Mouse (Mus musculus): ENCODE results near the gene Ddah2. TPM values are rescaled to one million over a fixed set of nuclear protein-coding genes. Genes with fewer than 3 reads are reported as not detected.

Gene Ddah2
- total and polyA plus RNA-seq, 2 experiments from 2014 or later: 97.1 to 128 TPM

- TF ChIP-seq CTCF (IDR thresholded peaks at IDR 0.05; ENCODE audit: low read depth): no peak
- TF ChIP-seq EP300 (IDR thresholded peaks at IDR 0.05; ENCODE audit: low read depth): no peak
- Histone ChIP-seq H3K4me2 (ENCODE audit: low read depth, low read length) (no peak overlapping the region), H3K36me3 (replicated peaks; ENCODE audit: control insufficient read depth, insufficient read depth, low read length) (peaks cover 53% of the 10 kb centered on the region), H3K27ac (ENCODE audit: low read depth) (no peak overlapping the region), H3K4me1 (ENCODE audit: control insufficient read depth, insufficient read depth) (no peaks in the 10 kb centered on the region), H3K4me3 (ENCODE audit: low read depth, low read length) (no peak overlapping the region), H3K27me3 (ENCODE audit: control insufficient read depth, insufficient read depth, low read length) (no peaks in the 10 kb centered on the region), H3K9me3 (replicated peaks; ENCODE audit: control insufficient read depth, low read length) (no peaks in the 10 kb centered on the region), H3K9ac (replicated peaks; ENCODE audit: low read depth, low read length) (no peak overlapping the region)
- no peak for ATAC-seq (ENCODE audit: insufficient read depth, low read depth)
- no peak for DNase-seq (ENCODE audit: low spot score)
- 83% methylated on average over 7 of the region's 7 CpGs for WGBS
Observed at GRCm38 (mm10) chr17:35104079-35104478, 45.2 kb downstream of the Ddah2 start.

DNA sequence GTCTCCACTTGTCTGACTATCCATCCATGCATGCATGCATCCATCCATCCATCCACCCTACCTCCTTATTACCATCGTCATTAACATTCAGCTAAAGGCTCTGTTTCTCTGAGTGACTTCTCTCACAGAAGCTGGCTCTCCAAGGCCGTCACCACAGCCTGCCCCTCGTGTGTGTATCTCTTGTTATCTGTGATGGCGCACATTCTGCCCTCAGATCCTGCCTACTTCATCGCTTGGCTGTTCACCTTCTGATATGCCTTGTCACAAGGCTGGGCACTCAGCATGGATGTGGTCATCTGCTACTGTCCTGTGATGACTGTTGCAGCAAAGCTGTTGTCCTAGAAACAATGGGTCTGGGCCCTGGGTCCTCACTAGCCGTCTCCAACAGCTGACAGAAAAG lies 45.9 kb downstream of the Ddah2 start:
- Histone ChIP-seq H3K9ac (replicated peaks; ENCODE audit: low read depth, low read length) (no peak overlapping the region), H3K36me3 (replicated peaks; ENCODE audit: control insufficient read depth, insufficient read depth, low read length) (peaks cover 46% of the 10 kb centered on the region)
- 58% methylated on average over 6 of the region's 6 CpGs for WGBS

GRCm38 (mm10) chr17:35105740-35106389 lies 47.0 kb downstream of the Ddah2 start:
- Histone ChIP-seq H3K27me3 (ENCODE audit: control insufficient read depth, insufficient read depth, low read length) (no peaks in the 10 kb centered on the region), H3K4me1 (ENCODE audit: control insufficient read depth, insufficient read depth) (no peaks in the 10 kb centered on the region), H3K4me3 (ENCODE audit: low read depth, low read length) (no peak overlapping the region), H3K4me2 (ENCODE audit: low read depth, low read length) (no peak overlapping the region), H3K9me3 (replicated peaks; ENCODE audit: control insufficient read depth, low read length) (no peaks in the 10 kb centered on the region), H3K27ac (ENCODE audit: low read depth) (no peak overlapping the region), H3K36me3 (replicated peaks; ENCODE audit: control insufficient read depth, insufficient read depth, low read length) (peaks cover 35% of the 10 kb centered on the region), H3K9ac (replicated peaks; ENCODE audit: low read depth, low read length) (0 out of 2 replicates have a peak overlapping the region, but pooled peaks have one; percentile 1)
- ATAC-seq (ENCODE audit: insufficient read depth, low read depth) (no peak), DNase-seq (ENCODE audit: low spot score) (peak; percentile 26)
- 30% methylated on average over 13 of the region's 13 CpGs for WGBS
- peak; percentile 59 for TF ChIP-seq CTCF (IDR thresholded peaks at IDR 0.05; ENCODE audit: low read depth)
- no peak for TF ChIP-seq EP300 (IDR thresholded peaks at IDR 0.05; ENCODE audit: low read depth)

More for the DNA sequence above, 45.9 kb downstream of the Ddah2 start:
- no peak overlapping the region for H3K4me3 ChIP-seq (ENCODE audit: low read depth, low read length)
- ATAC-seq (ENCODE audit: insufficient read depth, low read depth) (no peak), DNase-seq (ENCODE audit: low spot score) (no peak)
- no peaks in the 10 kb centered on the region for H3K9me3 ChIP-seq (replicated peaks; ENCODE audit: control insufficient read depth, low read length)
- no peaks in the 10 kb centered on the region for H3K4me1 ChIP-seq (ENCODE audit: control insufficient read depth, insufficient read depth)
- H3K27me3 ChIP-seq (ENCODE audit: control insufficient read depth, insufficient read depth, low read length): no peaks in the 10 kb centered on the region
- TF ChIP-seq EP300 (IDR thresholded peaks at IDR 0.05; ENCODE audit: low read depth) (no peak), CTCF (IDR thresholded peaks at IDR 0.05; ENCODE audit: low read depth) (no peak)
- no peak overlapping the region for H3K4me2 ChIP-seq (ENCODE audit: low read depth, low read length)
- no peak overlapping the region for H3K27ac ChIP-seq (ENCODE audit: low read depth)

GRCm38 (mm10) chr17:35106522-35106921 lies 47.7 kb downstream of the Ddah2 start:
- Histone ChIP-seq H3K9ac (replicated peaks; ENCODE audit: low read depth, low read length) (no peak overlapping the region), H3K4me3 (ENCODE audit: low read depth, low read length) (no peak overlapping the region), H3K4me2 (ENCODE audit: low read depth, low read length) (no peak overlapping the region), H3K36me3 (replicated peaks; ENCODE audit: control insufficient read depth, insufficient read depth, low read length) (peaks cover 29% of the 10 kb centered on the region), H3K4me1 (ENCODE audit: control insufficient read depth, insufficient read depth) (no peaks in the 10 kb centered on the region), H3K27me3 (ENCODE audit: control insufficient read depth, insufficient read depth, low read length) (no peaks in the 10 kb centered on the region), H3K27ac (ENCODE audit: low read depth) (no peak overlapping the region), H3K9me3 (replicated peaks; ENCODE audit: control insufficient read depth, low read length) (no peaks in the 10 kb centered on the region)
- ATAC-seq (ENCODE audit: insufficient read depth, low read depth) (no peak), DNase-seq (ENCODE audit: low spot score) (no peak)
- TF ChIP-seq CTCF (IDR thresholded peaks at IDR 0.05; ENCODE audit: low read depth) (peak; percentile 11; the same call in 1 of the 2 replicates), EP300 (IDR thresholded peaks at IDR 0.05; ENCODE audit: low read depth) (no peak)
- WGBS: 58% methylated on average over 3 of the region's 3 CpGs

- H3K9ac ChIP-seq (replicated peaks; ENCODE audit: low read depth, low read length): no peak within 1 kb of the TSS
- no peak within 1 kb of the TSS for H3K4me3 ChIP-seq (ENCODE audit: low read depth, low read length)
- H3K4me1 ChIP-seq (ENCODE audit: control insufficient read depth, insufficient read depth): no peaks in the 10 kb centered on the region
- peaks cover 14% of the 10 kb centered on the region; the same call in 1 of the 2 replicates for H3K36me3 ChIP-seq (replicated peaks; ENCODE audit: control insufficient read depth, insufficient read depth, low read length)
- H3K4me2 ChIP-seq (ENCODE audit: low read depth, low read length): no peak within 1 kb of the TSS
- H3K27me3 ChIP-seq (ENCODE audit: control insufficient read depth, insufficient read depth, low read length): no peaks in the 10 kb centered on the region
- DNase-seq (ENCODE audit: low spot score) (no peak), ATAC-seq (ENCODE audit: insufficient read depth, low read depth) (no peak)
- H3K27ac ChIP-seq (ENCODE audit: low read depth): no peak within 1 kb of the TSS
- no peaks in the 10 kb centered on the region for H3K9me3 ChIP-seq (replicated peaks; ENCODE audit: control insufficient read depth, low read length)
- TF ChIP-seq EP300 (IDR thresholded peaks at IDR 0.05; ENCODE audit: low read depth) (no peak), CTCF (IDR thresholded peaks at IDR 0.05; ENCODE audit: low read depth) (no peak)
- 81% methylated on average over 6 of the region's 6 CpGs for WGBS
Observed at GRCm38 (mm10) chr17:35108097-35108496, 49.3 kb downstream of the Ddah2 start, which contains the start of gene Ly6g5c. Gene Ly6g5c (plus strand): TSS chr17:35108279.

Other genes starting within 250 kb of the Ddah2 start
Only the 30 nearest of the 45 such genes appear.
- not detected in 2 replicates for gene Slc44a4, start 144.6 kb upstream of the Ddah2 start, total RNA-seq (2014; rRNA removed; ENCODE audit: low replicate concordance)
- 0.29 TPM in 1 of 2 replicates, not detected in the other for gene Slc44a4, start 144.6 kb upstream of the Ddah2 start, polyA plus RNA-seq (2015; fragmentation: Nextera tagmentation; extraction: Ambion mirVana)
- 30.1 and 79.2 TPM in 2 replicates for gene Neu1, start 127.8 kb upstream of the Ddah2 start, total RNA-seq (2014; rRNA removed; ENCODE audit: low replicate concordance)
- gene Neu1, start 127.8 kb upstream of the Ddah2 start, polyA plus RNA-seq (2015; fragmentation: Nextera tagmentation; extraction: Ambion mirVana): 18.6 and 19.5 TPM in 2 replicates
- gene Hspa1b, start 99.8 kb upstream of the Ddah2 start, total RNA-seq (2014; rRNA removed; ENCODE audit: low replicate concordance): 6.0 and 21.6 TPM in 2 replicates
- gene Hspa1b, start 99.8 kb upstream of the Ddah2 start, polyA plus RNA-seq (2015; fragmentation: Nextera tagmentation; extraction: Ambion mirVana): 0.14 and 0.25 TPM in 2 replicates
- not detected in 2 replicates for gene Gm20481, start 89.1 kb upstream of the Ddah2 start, total RNA-seq (2014; rRNA removed; ENCODE audit: low replicate concordance)
- gene Gm20481, start 89.1 kb upstream of the Ddah2 start, polyA plus RNA-seq (2015; fragmentation: Nextera tagmentation; extraction: Ambion mirVana): not detected in 2 replicates
- 8.2 and 10.2 TPM in 2 replicates for gene Hspa1a, start 86.9 kb upstream of the Ddah2 start, total RNA-seq (2014; rRNA removed; ENCODE audit: low replicate concordance)
- 2.5 and 2.8 TPM in 2 replicates for gene Hspa1a, start 86.9 kb upstream of the Ddah2 start, polyA plus RNA-seq (2015; fragmentation: Nextera tagmentation; extraction: Ambion mirVana)
- gene Hspa1l, start 86.3 kb upstream of the Ddah2 start, total RNA-seq (2014; rRNA removed; ENCODE audit: low replicate concordance): 3.3 and 5.1 TPM in 2 replicates
- gene Hspa1l, start 86.3 kb upstream of the Ddah2 start, polyA plus RNA-seq (2015; fragmentation: Nextera tagmentation; extraction: Ambion mirVana): 1.6 and 1.8 TPM in 2 replicates
- gene Lsm2, start 77.2 kb upstream of the Ddah2 start, total RNA-seq (2014; rRNA removed; ENCODE audit: low replicate concordance): 23.1 and 43.3 TPM in 2 replicates
- 63.5 and 64.2 TPM in 2 replicates for gene Lsm2, start 77.2 kb upstream of the Ddah2 start, polyA plus RNA-seq (2015; fragmentation: Nextera tagmentation; extraction: Ambion mirVana)
- gene Vars, start 58.0 kb upstream of the Ddah2 start, total RNA-seq (2014; rRNA removed; ENCODE audit: low replicate concordance): 61.5 and 92.0 TPM in 2 replicates
- gene Vars, start 58.0 kb upstream of the Ddah2 start, polyA plus RNA-seq (2015; fragmentation: Nextera tagmentation; extraction: Ambion mirVana): 20.4 and 21.7 TPM in 2 replicates
- gene Vwa7, start 42.5 kb upstream of the Ddah2 start, total RNA-seq (2014; rRNA removed; ENCODE audit: low replicate concordance): 0.77 and 0.92 TPM in 2 replicates
- 0.43 and 0.63 TPM in 2 replicates for gene Vwa7, start 42.5 kb upstream of the Ddah2 start, polyA plus RNA-seq (2015; fragmentation: Nextera tagmentation; extraction: Ambion mirVana)
- gene Sapcd1, start 31.0 kb upstream of the Ddah2 start, total RNA-seq (2014; rRNA removed; ENCODE audit: low replicate concordance): 2.1 and 9.6 TPM in 2 replicates
- 0.77 and 1.2 TPM in 2 replicates for gene Sapcd1, start 31.0 kb upstream of the Ddah2 start, polyA plus RNA-seq (2015; fragmentation: Nextera tagmentation; extraction: Ambion mirVana)
- 1.2 and 5.0 TPM in 2 replicates for gene Msh5, start 12.3 kb upstream of the Ddah2 start, total RNA-seq (2014; rRNA removed; ENCODE audit: low replicate concordance)
- 1.4 and 1.7 TPM in 2 replicates for gene Msh5, start 12.3 kb upstream of the Ddah2 start, polyA plus RNA-seq (2015; fragmentation: Nextera tagmentation; extraction: Ambion mirVana)
- gene Clic1, start 9.1 kb upstream of the Ddah2 start, total RNA-seq (2014; rRNA removed; ENCODE audit: low replicate concordance): 194 and 223 TPM in 2 replicates
- 203 and 205 TPM in 2 replicates for gene Clic1, start 9.1 kb upstream of the Ddah2 start, polyA plus RNA-seq (2015; fragmentation: Nextera tagmentation; extraction: Ambion mirVana)
- not detected in 2 replicates for gene Ly6g6c, start 6.4 kb downstream of the Ddah2 start, total RNA-seq (2014; rRNA removed; ENCODE audit: low replicate concordance)
- not detected in 2 replicates for gene Ly6g6c, start 6.4 kb downstream of the Ddah2 start, polyA plus RNA-seq (2015; fragmentation: Nextera tagmentation; extraction: Ambion mirVana)
- 0.15 TPM in 1 of 2 replicates, not detected in the other for gene Mpig6b, start 7.1 kb downstream of the Ddah2 start, total RNA-seq (2014; rRNA removed; ENCODE audit: low replicate concordance)
- gene Mpig6b, start 7.1 kb downstream of the Ddah2 start, polyA plus RNA-seq (2015; fragmentation: Nextera tagmentation; extraction: Ambion mirVana): 0.15 and 0.16 TPM in 2 replicates
- 1.6 TPM in 1 of 2 replicates, not detected in the other for gene Ly6g6e, start 17.9 kb downstream of the Ddah2 start, total RNA-seq (2014; rRNA removed; ENCODE audit: low replicate concordance)
- 0.22 and 0.32 TPM in 2 replicates for gene Ly6g6e, start 17.9 kb downstream of the Ddah2 start, polyA plus RNA-seq (2015; fragmentation: Nextera tagmentation; extraction: Ambion mirVana)
- gene Ly6g6d, start 19.0 kb downstream of the Ddah2 start, total RNA-seq (2014; rRNA removed; ENCODE audit: low replicate concordance): 3.8 TPM in 1 of 2 replicates, not detected in the other
- gene Ly6g6d, start 19.0 kb downstream of the Ddah2 start, polyA plus RNA-seq (2015; fragmentation: Nextera tagmentation; extraction: Ambion mirVana): 3.0 and 3.3 TPM in 2 replicates
- gene Ly6g6f, start 26.6 kb downstream of the Ddah2 start, total RNA-seq (2014; rRNA removed; ENCODE audit: low replicate concordance): not detected in 2 replicates
- gene Ly6g6f, start 26.6 kb downstream of the Ddah2 start, polyA plus RNA-seq (2015; fragmentation: Nextera tagmentation; extraction: Ambion mirVana): 0.10 TPM in 1 of 2 replicates, not detected in the other
- 74.3 and 131 TPM in 2 replicates for gene Abhd16a, start 30.2 kb downstream of the Ddah2 start, total RNA-seq (2014; rRNA removed; ENCODE audit: low replicate concordance)
- 73.2 and 74.1 TPM in 2 replicates for gene Abhd16a, start 30.2 kb downstream of the Ddah2 start, polyA plus RNA-seq (2015; fragmentation: Nextera tagmentation; extraction: Ambion mirVana)
- gene Ly6g5c, start 49.2 kb downstream of the Ddah2 start, total RNA-seq (2014; rRNA removed; ENCODE audit: low replicate concordance): not detected in 2 replicates
- gene Ly6g5c, start 49.2 kb downstream of the Ddah2 start, polyA plus RNA-seq (2015; fragmentation: Nextera tagmentation; extraction: Ambion mirVana): 0.25 and 0.26 TPM in 2 replicates
- gene Ly6g5b, start 56.4 kb downstream of the Ddah2 start, total RNA-seq (2014; rRNA removed; ENCODE audit: low replicate concordance): 0.97 TPM in 1 of 2 replicates, not detected in the other
- gene Ly6g5b, start 56.4 kb downstream of the Ddah2 start, polyA plus RNA-seq (2015; fragmentation: Nextera tagmentation; extraction: Ambion mirVana): 0.30 TPM in 1 of 2 replicates, not detected in the other
- 4.2 and 24.1 TPM in 2 replicates for gene Gpank1, start 62.4 kb downstream of the Ddah2 start, total RNA-seq (2014; rRNA removed; ENCODE audit: low replicate concordance)
- 9.1 and 9.6 TPM in 2 replicates for gene Gpank1, start 62.4 kb downstream of the Ddah2 start, polyA plus RNA-seq (2015; fragmentation: Nextera tagmentation; extraction: Ambion mirVana)
- 239 and 244 TPM in 2 replicates for gene Csnk2b, start 63.0 kb downstream of the Ddah2 start, total RNA-seq (2014; rRNA removed; ENCODE audit: low replicate concordance)
- 232 and 241 TPM in 2 replicates for gene Csnk2b, start 63.0 kb downstream of the Ddah2 start, polyA plus RNA-seq (2015; fragmentation: Nextera tagmentation; extraction: Ambion mirVana)
- 22.3 and 135 TPM in 2 replicates for gene D17H6S53E, start 67.3 kb downstream of the Ddah2 start, total RNA-seq (2014; rRNA removed; ENCODE audit: low replicate concordance)
- 16.4 and 17.3 TPM in 2 replicates for gene D17H6S53E, start 67.3 kb downstream of the Ddah2 start, polyA plus RNA-seq (2015; fragmentation: Nextera tagmentation; extraction: Ambion mirVana)
- not detected in 2 replicates for gene Apom, start 73.0 kb downstream of the Ddah2 start, total RNA-seq (2014; rRNA removed; ENCODE audit: low replicate concordance)
- 0.11 TPM in 2 replicates for gene Apom, start 73.0 kb downstream of the Ddah2 start, polyA plus RNA-seq (2015; fragmentation: Nextera tagmentation; extraction: Ambion mirVana)
- 188 and 235 TPM in 2 replicates for gene Bag6, start 76.1 kb downstream of the Ddah2 start, total RNA-seq (2014; rRNA removed; ENCODE audit: low replicate concordance)
- 35.6 and 37.7 TPM in 2 replicates for gene Bag6, start 76.1 kb downstream of the Ddah2 start, polyA plus RNA-seq (2015; fragmentation: Nextera tagmentation; extraction: Ambion mirVana)
- 99.2 and 120 TPM in 2 replicates for gene Prrc2a, start 105.9 kb downstream of the Ddah2 start, total RNA-seq (2014; rRNA removed; ENCODE audit: low replicate concordance)
- 56.6 and 60.7 TPM in 2 replicates for gene Prrc2a, start 105.9 kb downstream of the Ddah2 start, polyA plus RNA-seq (2015; fragmentation: Nextera tagmentation; extraction: Ambion mirVana)
- 1.8 TPM in 1 of 2 replicates, not detected in the other for gene Aif1, start 117.0 kb downstream of the Ddah2 start, total RNA-seq (2014; rRNA removed; ENCODE audit: low replicate concordance)
- gene Aif1, start 117.0 kb downstream of the Ddah2 start, polyA plus RNA-seq (2015; fragmentation: Nextera tagmentation; extraction: Ambion mirVana): 6.5 and 7.5 TPM in 2 replicates
- 6.6 and 52.7 TPM in 2 replicates for gene Lst1, start 129.4 kb downstream of the Ddah2 start, total RNA-seq (2014; rRNA removed; ENCODE audit: low replicate concordance)
- gene Lst1, start 129.4 kb downstream of the Ddah2 start, polyA plus RNA-seq (2015; fragmentation: Nextera tagmentation; extraction: Ambion mirVana): 7.0 and 9.7 TPM in 2 replicates
- 0.27 and 1.0 TPM in 2 replicates for gene Ltb, start 135.4 kb downstream of the Ddah2 start, total RNA-seq (2014; rRNA removed; ENCODE audit: low replicate concordance)
- 0.33 and 0.48 TPM in 2 replicates for gene Ltb, start 135.4 kb downstream of the Ddah2 start, polyA plus RNA-seq (2015; fragmentation: Nextera tagmentation; extraction: Ambion mirVana)
- 0.53 TPM in 1 of 2 replicates, not detected in the other for gene Tnf, start 143.0 kb downstream of the Ddah2 start, total RNA-seq (2014; rRNA removed; ENCODE audit: low replicate concordance)
- 0.12 and 0.21 TPM in 2 replicates for gene Tnf, start 143.0 kb downstream of the Ddah2 start, polyA plus RNA-seq (2015; fragmentation: Nextera tagmentation; extraction: Ambion mirVana)

All from heart, postnatal 0 days (tissue).